Mouse (Mus musculus): ENCODE measurements around the gene Arsa.

Arsa gene

DNA sequence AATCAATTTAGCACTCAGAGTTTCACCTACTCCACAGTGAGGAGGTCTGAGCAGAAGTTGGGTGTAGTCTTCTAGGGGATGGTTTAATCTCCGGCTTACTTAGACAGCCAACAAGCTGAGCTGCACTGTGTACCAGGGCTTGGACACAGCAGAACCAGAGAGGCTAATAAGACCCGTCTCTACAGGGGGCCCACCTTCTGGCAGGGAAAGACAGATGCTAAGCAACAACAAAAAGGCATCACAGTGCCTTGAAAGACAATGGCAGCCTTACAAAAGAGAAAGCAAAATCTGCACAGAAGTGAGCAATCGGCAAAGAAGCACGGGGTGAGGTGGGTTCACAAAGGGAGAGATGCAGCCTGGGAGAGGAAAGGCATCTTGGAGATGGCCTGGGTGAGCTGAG lies 18.9 kb upstream of the Arsa start:
- no peak for DNase-seq (ENCODE audit: low read depth, low spot score)

GRCm38 (mm10) chr15:89494970-89495369 lies 17.7 kb upstream of the Arsa start:
- no peak for DNase-seq (ENCODE audit: low read depth, low spot score)

DNA sequence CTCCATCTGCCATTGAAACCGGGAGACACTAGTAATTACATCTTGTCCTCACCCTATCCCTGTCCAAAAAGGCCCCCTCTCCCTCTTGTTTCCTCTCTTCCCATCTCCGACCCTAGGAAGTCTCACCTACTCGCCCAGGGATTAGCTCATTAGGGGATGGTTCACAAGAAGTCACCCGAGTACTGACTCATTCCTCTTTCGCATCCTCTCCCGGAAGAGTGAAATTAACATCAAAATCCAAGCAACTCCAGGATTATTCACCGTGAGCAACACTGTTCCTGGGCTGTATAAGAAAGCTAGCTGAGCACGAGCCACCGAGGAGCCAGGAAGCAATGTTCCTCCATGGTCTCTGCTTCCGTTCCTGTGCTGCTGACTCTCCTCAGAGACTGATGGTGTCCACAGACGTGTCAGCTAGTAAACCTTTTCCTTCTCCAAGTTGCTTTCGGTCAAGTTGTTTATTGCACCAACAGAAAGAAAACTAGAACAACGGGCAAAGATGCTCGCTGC lies 11.4 kb upstream of the Arsa start:
- DNase-seq (ENCODE audit: low read depth, low spot score): no peak

- DNase-seq (ENCODE audit: low read depth, low spot score): no peak
Measured at GRCm38 (mm10) chr15:89488182-89488581, 11.0 kb upstream of the Arsa start.

- DNase-seq (ENCODE audit: low read depth, low spot score): no peak
Measured at GRCm38 (mm10) chr15:89480584-89480983, 3.4 kb upstream of the Arsa start.

DNA sequence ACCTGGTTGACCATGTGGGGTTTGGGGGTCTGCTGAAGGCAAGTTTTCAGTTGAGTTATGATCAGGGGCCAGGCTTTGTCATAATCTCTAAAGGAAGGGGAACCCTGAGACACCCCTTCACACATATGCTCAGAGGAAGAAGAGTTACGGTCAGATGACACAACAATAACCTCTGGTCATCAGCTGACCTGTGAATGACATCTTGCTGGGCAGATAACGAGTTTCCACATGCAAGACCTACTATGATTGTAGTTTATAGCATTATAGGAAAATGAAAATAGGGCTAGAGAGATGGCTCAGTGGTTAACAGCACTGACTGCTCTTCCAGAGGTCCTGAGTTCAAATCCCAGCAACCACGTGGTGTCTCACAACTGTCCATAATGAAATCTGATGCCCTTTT lies 1.4 kb upstream of the Arsa start:
- no peak for DNase-seq (ENCODE audit: low read depth, low spot score)

DNA sequence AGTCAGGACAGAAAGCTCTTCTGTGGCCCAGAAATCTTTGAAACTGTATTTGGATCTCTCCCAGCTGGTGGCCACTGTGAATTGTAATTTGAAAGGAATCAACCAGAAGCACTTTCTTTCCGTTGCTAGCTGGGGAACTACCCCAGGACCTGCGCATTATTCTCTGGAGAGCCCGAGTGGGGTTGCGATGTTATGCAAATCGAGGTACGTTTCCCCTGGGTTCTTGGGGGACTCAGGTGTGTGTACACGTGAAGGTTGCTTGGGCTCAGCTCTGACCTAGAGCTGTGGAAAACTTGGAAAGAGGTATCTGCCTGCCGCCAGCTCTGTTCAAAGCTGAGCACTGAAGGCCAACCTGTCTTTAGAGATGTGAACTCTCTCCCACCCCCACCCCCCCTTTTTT lies 581 bp upstream of the Arsa start:
- no peak for DNase-seq (ENCODE audit: low read depth, low spot score)

DNA sequence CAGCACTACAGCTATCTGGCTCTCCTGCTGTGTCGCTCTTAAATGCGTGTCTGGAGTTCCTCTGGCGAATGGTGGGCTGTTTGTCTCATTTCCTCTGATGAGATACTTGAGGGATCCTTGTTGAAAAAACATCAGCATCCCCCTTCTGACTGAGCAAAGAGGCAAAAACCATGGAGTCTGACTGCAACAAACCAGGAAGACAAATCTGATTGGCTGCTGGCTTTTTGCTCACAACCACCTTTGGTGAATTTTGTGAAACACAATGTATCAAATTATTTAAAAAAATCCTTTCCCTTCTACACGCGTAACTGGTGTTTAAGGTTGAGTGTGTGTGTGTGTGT lies 780 bp downstream of the Arsa start:
- DNase-seq (ENCODE audit: low read depth, low spot score): no peak

- DNase-seq (ENCODE audit: low read depth, low spot score): peak; percentile 78
Measured at GRCm38 (mm10) chr15:89475611-89476474, 1.4 kb downstream of the Arsa start.

GRCm38 (mm10) chr15:89475293-89475600 lies 2.0 kb downstream of the Arsa start:
- no peak for DNase-seq (ENCODE audit: low read depth, low spot score)

GRCm38 (mm10) chr15:89474596-89475292 lies 2.5 kb downstream of the Arsa start:
- no peak for DNase-seq (ENCODE audit: low read depth, low spot score)

DNA sequence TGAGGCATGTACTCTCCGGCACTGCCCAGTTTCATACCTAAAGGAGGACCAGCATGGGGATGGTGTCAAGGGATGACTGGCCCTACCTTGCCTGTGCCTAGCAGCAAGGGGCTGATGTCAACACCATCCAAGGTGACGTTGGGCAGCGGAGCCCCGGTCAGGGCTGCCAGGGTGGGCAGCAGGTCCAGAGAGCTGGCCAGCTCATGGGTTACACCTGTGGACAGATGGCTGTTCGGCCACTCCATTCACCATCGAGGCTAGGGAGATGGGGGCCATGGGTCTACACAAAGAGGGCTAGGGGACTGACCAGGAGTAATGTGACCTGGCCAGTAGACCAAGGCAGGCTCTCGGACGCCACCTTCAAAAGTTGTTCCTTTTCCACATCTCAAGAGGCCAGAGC lies 3.3 kb downstream of the Arsa start:
- DNase-seq (ENCODE audit: low read depth, low spot score): no peak

GRCm38 (mm10) chr15:89473370-89473769 lies 3.9 kb downstream of the Arsa start:
- no peak for DNase-seq (ENCODE audit: low read depth, low spot score)

DNA sequence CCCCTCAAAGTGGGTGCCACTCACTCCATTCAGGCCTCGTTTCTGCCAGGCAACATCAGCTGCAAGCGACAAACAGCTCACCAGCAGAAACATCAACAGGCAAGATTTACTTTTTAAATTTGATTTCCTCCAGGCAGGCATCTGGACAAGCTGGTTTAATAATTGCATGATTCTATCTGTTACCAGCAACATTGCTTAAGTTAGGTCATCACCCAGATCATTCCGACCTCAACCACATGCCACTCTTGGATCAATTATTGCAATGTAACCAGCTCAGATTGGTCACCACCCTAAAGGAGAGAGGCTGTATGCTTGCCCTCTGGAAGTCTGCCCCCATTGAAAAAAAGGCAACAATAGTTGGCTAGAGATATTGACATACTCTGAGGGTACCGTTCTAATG lies 5.7 kb downstream of the Arsa start:
- DNase-seq (ENCODE audit: low read depth, low spot score): no peak

DNA sequence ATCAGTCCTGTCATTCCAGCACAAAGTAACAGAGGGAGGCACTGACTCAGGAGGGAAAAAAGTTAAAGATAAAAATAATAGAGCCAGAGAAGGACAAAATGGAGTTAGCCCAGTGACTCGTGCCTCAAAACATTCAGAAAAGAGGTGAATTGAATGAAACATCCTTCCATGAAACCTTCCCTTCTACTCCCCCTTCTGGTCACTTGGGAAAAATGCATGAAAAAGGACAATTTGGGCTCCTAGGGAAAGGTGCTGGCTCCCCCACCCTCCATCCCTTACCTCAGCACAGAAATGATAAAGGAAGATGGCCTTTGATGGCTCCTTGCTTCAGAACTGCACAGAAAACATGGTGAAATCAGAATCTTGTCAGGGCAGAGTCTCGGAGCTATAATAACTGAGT lies 8.6 kb downstream of the Arsa start:
- peak; percentile 38 for DNase-seq (ENCODE audit: low read depth, low spot score)

GRCm38 (mm10) chr15:89465052-89465451 lies 12.2 kb downstream of the Arsa start:
- peak; percentile 42 for DNase-seq (ENCODE audit: low read depth, low spot score)

- no peak for DNase-seq (ENCODE audit: low read depth, low spot score)
Measured at GRCm38 (mm10) chr15:89463334-89464235, 13.6 kb downstream of the Arsa start.

DNA sequence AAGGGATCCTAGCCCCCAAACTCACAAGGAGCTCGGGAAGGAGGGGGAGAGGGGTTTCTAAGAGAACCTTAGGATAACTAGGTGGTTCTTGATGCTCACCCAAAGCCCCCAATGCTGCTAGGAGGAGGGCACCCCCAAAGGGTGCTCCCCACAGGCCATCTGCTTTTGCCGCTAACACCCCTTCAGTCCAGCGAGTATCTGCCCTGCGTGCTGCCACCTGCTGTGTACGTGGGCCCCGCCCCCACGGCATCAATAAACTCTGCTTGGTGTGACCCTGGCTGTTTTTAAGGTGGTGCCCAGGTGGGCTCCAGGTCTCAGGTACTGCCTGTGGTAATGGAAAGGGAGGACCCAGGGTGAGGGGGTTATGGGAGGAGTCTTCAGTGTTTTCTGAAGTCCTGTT lies 15.0 kb downstream of the Arsa start:
- no peak for DNase-seq (ENCODE audit: low read depth, low spot score)

GRCm38 (mm10) chr15:89461321-89461720 lies 15.9 kb downstream of the Arsa start:
- no peak for DNase-seq (ENCODE audit: low read depth, low spot score)

GRCm38 (mm10) chr15:89460298-89460697 lies 16.9 kb downstream of the Arsa start:
- DNase-seq (ENCODE audit: low read depth, low spot score): no peak

DNA sequence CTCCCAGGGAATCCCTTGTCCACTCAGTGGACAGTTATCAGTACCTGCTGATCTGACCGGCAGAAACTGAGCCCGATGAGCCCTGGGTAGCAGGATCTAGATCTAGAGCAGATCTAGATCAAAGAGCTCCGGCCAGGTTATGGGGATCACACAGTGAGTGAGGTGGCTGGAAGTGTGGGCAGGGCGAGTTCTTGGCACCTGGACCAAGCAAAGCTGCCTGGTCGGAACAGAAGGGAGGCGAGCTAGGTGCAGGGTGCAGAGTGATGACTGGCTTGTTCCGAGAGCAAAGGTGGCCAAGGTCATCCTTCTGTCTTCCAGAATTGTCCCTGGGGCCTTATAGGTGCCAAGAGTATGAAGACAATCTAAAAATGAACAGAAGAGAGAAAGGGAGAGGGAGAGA lies 17.4 kb downstream of the Arsa start:
- no peak for DNase-seq (ENCODE audit: low read depth, low spot score)

GRCm38 (mm10) chr15:89458942-89459341 lies 18.3 kb downstream of the Arsa start:
- no peak for DNase-seq (ENCODE audit: low read depth, low spot score)

Data from forelimb bud, embryonic 11.5 days (tissue).